Mouse (Mus musculus) CH12F3 (cell line): ENCODE data around the gene Aifm3.

Source experiments
- in situ Hi-C: fragments of 300-500 bp; cut with MboI; formaldehyde crosslinking; loops from 2 replicates; pipeline ENCODE4 v1.14.3; 2020; ENCODE audit warnings: low sequenced_read_pairs

The Aifm3 gene

DNA sequence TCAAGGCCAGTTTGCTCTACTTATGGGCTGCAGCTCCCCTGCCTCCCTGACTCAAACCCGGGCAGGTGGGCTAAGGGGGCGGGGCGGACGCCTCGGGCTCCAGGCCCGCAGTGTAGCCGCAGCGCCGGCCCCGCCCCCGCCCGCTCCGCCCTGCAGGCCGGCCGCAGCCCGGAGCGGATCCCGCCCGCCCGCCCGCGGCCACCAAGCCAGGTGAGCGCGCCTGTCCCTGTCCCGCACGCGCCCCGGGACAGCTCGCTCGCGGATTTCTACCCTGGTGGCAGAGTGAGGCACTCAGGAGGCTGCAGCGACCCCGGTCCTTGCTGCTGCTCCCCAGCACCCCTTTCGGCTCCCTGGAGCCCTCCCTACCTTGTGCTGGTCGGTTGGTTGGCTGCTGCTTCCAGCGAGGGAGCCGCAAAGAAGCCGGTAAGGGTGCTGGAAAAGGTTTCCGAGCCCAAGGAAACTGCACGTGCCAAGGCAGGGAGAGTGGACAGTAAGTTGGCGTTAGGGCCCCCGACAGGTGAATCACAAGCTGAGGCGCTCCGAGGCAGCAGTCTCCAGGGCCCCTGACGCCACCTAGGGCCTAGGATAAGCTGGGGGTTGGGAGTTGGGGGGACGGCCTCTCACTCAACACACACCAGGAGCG, at the start of gene Aifm3:
Gene Aifm3, plus strand, starts transcription at position 143 of the 643 bp plus-strand sequence.
- in situ Hi-C loops = no loop called here

DNA sequence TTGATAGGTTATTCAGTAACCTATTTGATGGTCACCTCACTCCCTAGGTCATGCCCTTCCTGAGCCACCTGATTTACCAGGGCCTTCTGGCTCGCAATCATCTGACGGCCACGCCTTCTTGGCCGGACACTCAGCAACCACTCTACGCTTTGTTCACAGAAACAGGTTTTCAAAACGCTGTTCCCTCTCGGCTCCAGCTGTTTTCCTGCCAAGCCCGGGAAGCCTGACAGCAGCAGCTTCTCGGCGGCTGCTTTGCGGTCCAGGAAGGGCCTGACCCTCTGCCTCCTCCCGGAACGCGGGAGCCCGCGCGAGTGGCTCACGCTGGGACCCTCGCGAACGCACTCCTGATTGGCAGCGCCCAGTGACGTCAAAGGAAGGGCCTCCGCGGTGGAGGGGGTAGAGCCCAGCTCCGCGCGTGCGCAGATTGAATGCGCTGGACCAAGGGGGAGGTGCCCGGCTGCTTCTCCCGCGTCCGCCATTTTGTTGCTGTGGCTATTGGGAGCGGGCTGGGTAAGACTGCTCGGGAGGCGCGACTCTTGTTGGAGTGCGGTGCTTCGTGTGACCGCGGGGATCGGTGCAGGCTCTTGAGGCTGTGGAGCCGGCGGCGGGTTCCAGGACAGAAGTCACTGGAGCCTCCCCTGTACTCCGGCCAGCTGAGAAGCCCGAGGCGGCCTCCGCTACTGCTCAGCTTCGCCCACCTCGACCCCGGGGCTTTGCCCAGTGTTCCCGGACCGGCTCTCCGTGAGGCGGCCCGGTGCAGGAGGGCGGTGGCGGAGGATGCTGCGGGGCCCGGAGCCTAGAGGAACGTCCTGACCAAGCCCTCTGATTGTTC, 37.7 kb upstream of the Aifm3 start, which contains the start of gene Crkl:
Gene Crkl, plus strand, starts transcription at position 447 of the 832 bp plus-strand sequence.
- in situ Hi-C loops = no loop called here

DNA sequence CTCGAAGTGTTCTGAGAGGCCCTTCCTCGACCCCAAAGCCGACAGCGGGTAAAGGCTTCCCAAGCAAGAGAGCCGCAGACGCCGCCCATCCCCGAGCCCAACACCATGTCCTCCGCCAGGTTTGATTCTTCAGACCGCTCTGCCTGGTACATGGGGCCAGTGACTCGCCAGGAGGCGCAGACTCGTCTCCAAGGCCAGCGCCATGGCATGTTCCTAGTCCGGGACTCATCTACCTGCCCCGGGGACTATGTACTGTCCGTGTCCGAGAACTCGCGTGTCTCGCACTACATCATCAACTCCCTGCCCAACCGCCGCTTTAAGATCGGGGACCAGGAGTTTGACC, 37.1 kb upstream of the Aifm3 start:
- in situ Hi-C loops = no loop called here

DNA sequence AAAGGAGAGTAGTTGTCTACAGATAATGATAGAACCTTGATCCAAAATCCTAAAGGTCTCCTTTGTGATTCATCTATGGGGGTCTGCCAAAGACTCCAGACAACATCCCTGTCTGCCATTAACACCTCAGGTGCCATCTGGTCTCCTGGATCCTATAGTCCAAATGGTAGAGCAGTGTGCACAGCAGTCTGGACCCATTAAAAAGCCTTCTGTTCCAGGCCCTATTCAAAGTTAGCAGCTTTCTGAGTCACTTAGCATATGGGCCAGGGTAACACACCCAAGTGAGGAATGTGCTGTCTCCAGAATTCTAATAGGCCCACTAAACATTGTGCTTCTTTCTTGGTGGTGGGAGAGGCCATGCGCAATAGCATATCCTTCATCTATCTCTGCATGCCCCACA, 32.5 kb upstream of the Aifm3 start:
- in situ Hi-C loops = no loop called here

- in situ Hi-C loops = no loop called here
Observed at GRCm38 (mm10) chr16:17460254-17460653, 29.2 kb upstream of the Aifm3 start.

GRCm38 (mm10) chr16:17461596-17461995, 27.8 kb upstream of the Aifm3 start:
- in situ Hi-C loops = no loop called here

GRCm38 (mm10) chr16:17463184-17463583, 26.2 kb upstream of the Aifm3 start:
- in situ Hi-C loops = no loop called here

- in situ Hi-C loops = no loop called here
Observed at GRCm38 (mm10) chr16:17466875-17467663, 22.3 kb upstream of the Aifm3 start.

GRCm38 (mm10) chr16:17472498-17472897, 16.9 kb upstream of the Aifm3 start:
- in situ Hi-C loops = no loop called here

GRCm38 (mm10) chr16:17474091-17474490, 15.3 kb upstream of the Aifm3 start:
- in situ Hi-C loops = no loop called here

GRCm38 (mm10) chr16:17474761-17475160, 14.7 kb upstream of the Aifm3 start:
- in situ Hi-C loops = no loop called here

- in situ Hi-C loops = no loop called here
Observed at GRCm38 (mm10) chr16:17475326-17475725, 14.1 kb upstream of the Aifm3 start.

GRCm38 (mm10) chr16:17478331-17478943, 11.0 kb upstream of the Aifm3 start:
- in situ Hi-C loops = no loop called here

DNA sequence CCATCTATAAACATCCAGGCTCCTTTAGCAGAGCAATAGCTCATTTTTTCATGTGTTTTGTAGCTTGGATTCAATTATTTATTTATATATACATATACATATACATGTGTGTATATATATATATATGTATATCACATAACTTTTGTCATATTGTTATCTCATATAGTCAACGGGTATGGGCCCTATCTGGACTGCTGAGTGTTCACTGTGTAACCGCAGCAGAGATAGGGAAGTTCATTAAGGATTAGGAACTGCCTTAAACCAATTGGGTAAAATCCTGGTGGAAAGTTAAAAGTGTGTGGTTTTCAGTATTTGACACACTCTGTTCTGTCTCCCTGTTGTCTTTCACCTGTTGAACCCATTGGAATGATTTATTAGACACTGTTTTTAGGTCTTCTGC, 7.9 kb upstream of the Aifm3 start:
- in situ Hi-C loops = no loop called here

DNA sequence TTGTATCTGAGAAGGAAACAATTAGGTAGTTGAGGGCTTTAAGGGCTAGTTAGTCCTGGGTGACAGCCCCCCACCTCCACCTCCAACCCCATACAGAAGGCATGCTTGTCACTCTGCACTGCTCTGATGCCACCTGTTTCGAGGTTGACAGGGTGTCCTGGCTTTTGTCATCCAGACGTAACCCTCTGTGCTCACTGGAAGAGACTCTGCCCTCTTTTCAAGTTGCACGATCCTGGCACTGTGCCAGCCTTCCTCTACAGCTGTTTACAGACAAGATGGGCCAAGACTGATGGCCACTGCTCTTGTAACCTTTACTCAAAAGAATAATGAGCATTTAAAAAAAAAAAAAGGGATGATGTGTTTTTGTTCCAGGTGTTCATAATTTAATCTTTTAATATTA, 2.9 kb upstream of the Aifm3 start:
- in situ Hi-C loops = no loop called here

GRCm38 (mm10) chr16:17488478-17489468, 638 bp upstream of the Aifm3 start:
- in situ Hi-C loops = no loop called here

- in situ Hi-C loops = no loop called here
Observed at GRCm38 (mm10) chr16:17491154-17491553, 1.7 kb downstream of the Aifm3 start.

DNA sequence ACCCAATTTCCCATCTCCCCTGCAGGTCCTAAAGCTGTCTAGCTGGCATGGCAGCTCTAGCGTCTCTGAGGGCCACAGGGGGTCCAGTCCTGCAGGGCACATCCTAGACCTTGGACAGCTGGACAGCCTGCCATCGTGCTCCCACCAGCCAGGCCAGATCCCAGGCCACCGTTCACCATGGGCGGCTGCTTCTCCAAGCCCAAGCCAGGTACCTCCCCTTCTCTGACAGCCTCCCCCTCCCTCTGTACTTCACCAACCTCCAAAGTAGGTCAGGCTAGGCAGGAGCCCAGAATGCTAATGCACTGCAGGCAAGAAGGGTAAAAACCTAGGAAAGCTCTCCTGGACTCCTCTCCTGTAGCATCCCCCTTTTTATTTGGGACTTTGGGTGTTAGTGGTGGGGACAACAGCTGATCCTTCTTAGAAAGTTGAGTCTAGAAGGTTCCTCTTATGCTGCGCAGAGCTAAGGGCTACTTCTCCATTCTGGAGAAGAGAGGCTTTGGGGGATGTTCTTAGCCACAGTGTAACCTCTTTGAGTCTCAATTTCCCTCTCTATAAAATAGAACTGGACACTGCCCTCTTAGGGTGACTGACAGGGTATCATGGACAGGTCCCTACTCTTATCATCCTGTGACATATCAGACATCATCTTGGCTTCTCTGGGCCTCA, 2.6 kb downstream of the Aifm3 start:
- in situ Hi-C loops = no loop called here

DNA sequence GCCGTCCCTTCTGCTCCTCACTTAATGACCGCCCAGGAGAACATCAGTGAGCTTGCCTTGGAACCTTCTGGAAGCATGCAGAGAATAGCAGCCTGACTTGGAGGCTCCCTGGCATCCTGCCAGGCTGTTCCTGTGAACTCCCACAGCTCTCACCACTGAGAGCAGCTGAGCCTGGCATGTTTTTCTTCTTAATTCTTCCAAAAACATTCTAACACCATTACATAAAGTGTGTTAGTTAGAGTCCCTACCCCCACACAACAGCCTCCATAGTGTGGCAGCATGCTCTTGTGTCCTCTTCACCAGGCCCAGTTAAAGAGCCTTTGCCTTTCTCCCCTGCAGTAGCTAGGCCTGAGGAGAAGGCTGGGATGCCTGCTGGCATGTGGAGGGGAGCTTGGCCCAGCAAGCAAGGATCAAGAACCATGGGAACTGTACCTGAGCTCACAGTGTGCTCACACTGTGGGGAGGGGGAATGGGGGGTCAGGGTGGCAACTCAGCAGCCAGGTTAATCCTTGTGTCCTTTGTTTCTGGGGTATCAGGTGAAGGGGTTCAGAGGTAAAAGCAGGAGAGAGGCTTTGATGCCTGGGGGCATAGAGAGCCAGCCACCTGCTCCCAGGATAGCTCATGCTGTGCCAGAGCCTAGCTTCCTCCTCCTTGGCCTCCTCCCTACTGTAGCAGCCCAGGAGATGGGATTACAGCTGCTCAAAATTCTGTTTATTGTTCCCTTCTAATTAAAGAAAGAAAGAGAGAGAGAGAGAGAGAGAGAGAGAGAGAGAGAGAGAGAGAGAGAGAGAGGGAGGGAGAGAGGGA, 7.3 kb downstream of the Aifm3 start:
- in situ Hi-C loops = no loop called here
